Mouse (Mus musculus): ENCODE measurements around the gene Mtfmt. TPM values are rescaled to one million over a fixed set of nuclear protein-coding genes. Genes with fewer than 3 reads are reported as not detected.

Mtfmt gene
- 9.0 and 11.5 TPM in 2 replicates for polyA plus RNA-seq (2012; rRNA removed; ENCODE audit: low replicate concordance)

GRCm38 (mm10) chr9:65435671-65436301 lies at the start of gene Mtfmt:
Mtfmt (plus strand) TSS chr9:65435782.

GRCm38 (mm10) chr9:65391613-65391964 lies 44.0 kb upstream of the Mtfmt start, which contains the start of gene Kbtbd13:
Kbtbd13 (minus strand) TSS chr9:65391652.

DNA sequence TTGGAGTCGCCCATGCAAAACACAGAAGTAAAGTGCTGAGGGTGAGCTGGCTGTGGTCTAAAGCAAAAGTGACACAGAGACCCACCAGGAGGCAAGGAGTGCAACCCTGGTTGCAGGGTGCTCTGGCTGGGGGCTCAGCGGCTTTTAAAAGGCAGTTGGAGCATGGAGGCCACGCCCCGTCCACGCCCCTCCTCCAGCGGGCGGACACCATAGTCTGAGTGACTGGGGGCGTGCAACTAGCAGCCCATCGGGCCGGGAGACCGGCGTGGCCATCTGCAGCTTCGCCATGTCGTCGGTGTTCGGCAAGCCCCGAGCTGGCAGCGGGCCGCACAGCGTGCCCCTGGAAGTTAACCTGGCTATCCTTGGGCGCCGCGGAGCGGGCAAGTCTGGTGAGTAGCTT lies 37.3 kb upstream of the Mtfmt start, which contains the start of gene Rasl12:
Rasl12 (plus strand) TSS at position 228 of the 400 bp plus-strand sequence.

DNA sequence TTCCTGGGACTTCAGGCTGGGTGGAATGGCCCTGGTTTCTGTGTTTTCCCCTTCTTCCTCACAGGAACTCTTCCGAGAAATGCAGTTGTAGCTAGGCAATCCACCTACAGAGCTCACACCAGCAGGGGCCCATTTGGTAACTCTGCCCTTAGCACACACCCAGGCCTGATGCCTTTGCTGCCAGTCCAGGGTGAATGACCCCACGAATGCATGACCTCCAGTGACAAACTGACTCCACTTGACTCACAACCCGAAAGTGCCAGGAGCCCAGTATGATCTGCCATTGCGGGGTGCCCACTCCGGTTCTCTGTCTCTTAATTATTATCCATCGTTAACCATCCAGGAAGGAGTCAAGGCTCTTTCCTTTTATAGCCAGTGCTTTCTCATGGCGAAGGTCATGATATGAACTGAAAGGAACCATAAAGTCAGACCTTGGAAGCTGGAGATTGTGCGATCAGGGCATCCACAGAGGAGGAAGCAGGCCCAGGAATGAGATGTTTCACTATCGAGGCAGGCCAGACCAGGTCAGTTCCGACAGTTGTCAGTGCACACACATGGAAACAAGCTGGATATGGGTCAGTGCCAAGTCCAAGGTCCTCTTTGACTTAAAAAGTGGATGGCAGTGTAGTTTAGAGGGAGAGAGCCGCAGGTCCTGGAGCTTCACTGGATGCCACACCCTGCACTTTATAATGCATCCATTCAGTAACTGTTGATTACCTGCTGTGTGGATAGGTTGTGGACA lies 12.7 kb upstream of the Mtfmt start, which contains the start of gene Slc51b:
Slc51b (minus strand) TSS at position 196 of the 742 bp plus-strand sequence.

DNA sequence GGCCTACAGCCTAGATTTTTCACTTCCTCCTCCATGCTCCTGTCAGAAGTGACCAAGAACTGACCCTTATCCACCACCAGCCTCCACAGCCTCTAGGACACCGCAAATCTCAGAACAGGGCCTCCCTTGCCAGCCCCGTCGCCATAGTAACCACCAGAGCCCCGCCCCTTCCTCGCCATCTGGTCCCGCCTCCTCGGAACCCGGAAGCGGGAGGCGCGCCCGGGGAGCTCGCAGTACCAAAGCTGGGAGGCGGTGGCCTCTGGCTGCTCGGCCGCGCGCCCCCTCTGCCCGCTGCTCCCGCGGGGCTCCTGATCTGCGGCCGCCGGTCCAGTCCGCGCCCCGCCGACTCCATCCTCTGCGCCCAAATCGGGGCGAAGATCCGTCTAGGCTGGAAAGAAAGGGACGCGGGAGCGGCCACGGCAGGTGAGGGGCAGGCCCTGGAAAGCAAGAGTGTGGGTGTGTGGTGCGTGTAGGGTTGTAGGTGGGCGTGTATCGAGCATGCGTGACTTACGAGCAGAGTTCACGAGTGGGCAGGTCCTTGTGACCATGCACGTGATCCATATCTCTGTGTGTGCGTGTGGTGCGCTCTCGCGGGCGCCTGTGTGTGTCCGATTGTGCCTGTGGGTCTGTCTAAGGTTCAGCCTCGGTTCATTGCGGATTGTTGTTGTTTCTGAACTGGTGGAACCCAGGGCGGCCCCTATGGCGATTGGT lies 25.3 kb downstream of the Mtfmt start, which contains the start of gene Spg21:
Spg21 (plus strand) TSS at position 216 of the 711 bp plus-strand sequence.

Other genes starting within 250 kb of the Mtfmt start
- gene Parp16, start 240.4 kb upstream of the Mtfmt start, polyA plus RNA-seq (2012; rRNA removed; ENCODE audit: low replicate concordance), result 12.2 and 17.1 TPM in 2 replicates
- gene Cilp, start 170.6 kb upstream of the Mtfmt start, polyA plus RNA-seq (2012; rRNA removed; ENCODE audit: low replicate concordance), result 4.0 and 13.6 TPM in 2 replicates
- gene Clpx, start 141.5 kb upstream of the Mtfmt start, polyA plus RNA-seq (2012; rRNA removed; ENCODE audit: low replicate concordance), result 13.6 and 14.2 TPM in 2 replicates
- 9.5 and 16.5 TPM in 2 replicates for gene Pdcd7, start 89.7 kb upstream of the Mtfmt start, polyA plus RNA-seq (2012; rRNA removed; ENCODE audit: low replicate concordance)
- gene Ubap1l, start 74.7 kb upstream of the Mtfmt start, polyA plus RNA-seq (2012; rRNA removed; ENCODE audit: low replicate concordance), result 0.23 and 0.51 TPM in 2 replicates
- gene Kbtbd13, start 44.1 kb upstream of the Mtfmt start, polyA plus RNA-seq (2012; rRNA removed; ENCODE audit: low replicate concordance), result 1.9 and 7.6 TPM in 2 replicates
- 53.4 and 69.3 TPM in 2 replicates for gene Rasl12, start 37.3 kb upstream of the Mtfmt start, polyA plus RNA-seq (2012; rRNA removed; ENCODE audit: low replicate concordance)
- not detected in 2 replicates for gene Slc51b, start 12.8 kb upstream of the Mtfmt start, polyA plus RNA-seq (2012; rRNA removed; ENCODE audit: low replicate concordance)
- gene Spg21, start 25.2 kb downstream of the Mtfmt start, polyA plus RNA-seq (2012; rRNA removed; ENCODE audit: low replicate concordance), result 28.0 and 46.4 TPM in 2 replicates
- 0.65 and 0.81 TPM in 2 replicates for gene Ankdd1a, start 84.4 kb downstream of the Mtfmt start, polyA plus RNA-seq (2012; rRNA removed; ENCODE audit: low replicate concordance)
- gene Plekho2, start 144.3 kb downstream of the Mtfmt start, polyA plus RNA-seq (2012; rRNA removed; ENCODE audit: low replicate concordance), result 46.0 and 49.8 TPM in 2 replicates
- 0.62 and 1.9 TPM in 2 replicates for gene Pif1, start 151.4 kb downstream of the Mtfmt start, polyA plus RNA-seq (2012; rRNA removed; ENCODE audit: low replicate concordance)
- gene Rbpms2, start 193.9 kb downstream of the Mtfmt start, polyA plus RNA-seq (2012; rRNA removed; ENCODE audit: low replicate concordance), result 63.4 and 76.0 TPM in 2 replicates
- 106 and 119 TPM in 2 replicates for gene Oaz2, start 232.2 kb downstream of the Mtfmt start, polyA plus RNA-seq (2012; rRNA removed; ENCODE audit: low replicate concordance)

All from mammary gland, adult 2 months (tissue).